Mouse (Mus musculus) 3134 (cell line): Measurements from ENCODE around the gene Snx27.
A peak's percentile ranks its signal among the peaks of the same experiment; 100 is the strongest.

Experiments
- DNase-seq: peaks from one replicate; pipeline ENCODE4 v3.0.0-alpha.2; 2011; ENCODE audit warnings: low spot score; ENCODE audit not compliant: insufficient read length; ENCODE audit errors: extremely low read depth

Snx27 gene

DNA sequence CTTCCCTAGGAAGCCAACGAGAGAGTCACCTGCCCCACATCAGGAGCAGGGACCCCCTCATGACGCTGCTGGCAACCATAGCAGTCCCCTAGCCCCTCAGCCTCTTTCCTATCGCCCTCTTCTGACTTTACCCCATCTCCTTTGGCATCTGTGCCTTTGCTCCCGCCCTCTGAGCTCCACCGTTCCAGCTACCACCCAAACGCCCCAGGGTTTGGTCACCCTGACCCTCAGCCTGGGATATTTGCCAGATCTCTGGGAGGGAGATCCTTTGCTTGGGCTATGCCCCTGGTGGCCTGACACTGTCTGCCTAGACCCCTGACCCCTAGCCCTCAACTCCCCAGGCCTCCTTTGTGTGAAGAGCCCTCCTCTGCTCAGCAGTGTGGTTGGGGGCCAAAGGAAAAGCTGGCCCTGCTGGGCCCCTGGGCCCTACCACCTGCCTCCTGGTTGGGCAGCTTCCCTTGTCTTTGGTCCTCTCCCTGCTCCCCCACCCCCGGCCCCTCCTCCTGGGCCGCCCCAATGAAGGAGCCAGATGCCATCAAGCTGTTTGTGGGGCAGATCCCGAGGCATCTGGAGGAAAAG is 103.8 kb downstream of the Snx27 start:
- no peak for DNase-seq

DNA sequence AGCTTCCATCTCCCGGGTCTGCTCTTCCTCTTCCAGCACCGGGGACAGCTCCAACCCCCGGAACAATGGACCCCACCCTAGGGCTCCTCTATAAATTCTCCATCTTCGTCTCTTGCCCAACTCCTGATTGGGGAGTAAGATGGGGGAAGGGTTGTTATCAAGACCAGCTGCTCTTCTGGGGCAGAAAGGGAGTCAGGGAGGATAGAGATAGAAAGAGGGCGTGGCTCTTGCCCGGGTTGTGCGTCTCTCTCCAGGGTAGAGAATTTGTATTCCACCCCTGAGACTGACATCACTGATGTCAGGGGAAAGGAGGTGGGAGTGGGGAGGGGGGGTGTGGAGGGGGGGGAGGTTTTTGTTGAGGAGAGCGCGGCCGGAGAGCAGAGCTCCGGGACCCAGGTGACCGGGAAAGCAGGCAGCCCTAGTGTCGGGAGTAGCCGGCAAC is 104.5 kb downstream of the Snx27 start, which contains the start of gene Celf3:
Celf3 (plus strand) TSS at position 315 of the 442 bp plus-strand sequence.
- DNase-seq: no peak

DNA sequence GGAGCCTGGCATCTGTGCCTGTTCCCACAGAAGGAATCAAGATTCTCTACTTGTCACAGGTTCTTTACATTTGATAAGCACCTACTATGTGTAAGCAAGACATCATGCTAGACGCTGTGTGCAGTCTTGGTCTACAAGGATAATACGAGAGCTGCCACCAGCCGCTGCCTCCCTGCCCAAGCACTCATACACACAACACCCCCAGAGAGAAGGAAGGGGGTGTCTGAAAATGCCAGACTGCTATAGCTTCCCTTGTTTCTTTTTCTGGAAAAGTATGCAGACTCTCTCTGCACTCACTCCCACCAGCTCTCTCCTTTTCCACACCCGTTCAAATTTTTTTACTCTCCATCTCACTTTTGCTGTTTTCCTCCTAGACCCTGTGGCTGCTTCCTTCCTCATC is 105.1 kb downstream of the Snx27 start:
- DNase-seq: no peak

DNA sequence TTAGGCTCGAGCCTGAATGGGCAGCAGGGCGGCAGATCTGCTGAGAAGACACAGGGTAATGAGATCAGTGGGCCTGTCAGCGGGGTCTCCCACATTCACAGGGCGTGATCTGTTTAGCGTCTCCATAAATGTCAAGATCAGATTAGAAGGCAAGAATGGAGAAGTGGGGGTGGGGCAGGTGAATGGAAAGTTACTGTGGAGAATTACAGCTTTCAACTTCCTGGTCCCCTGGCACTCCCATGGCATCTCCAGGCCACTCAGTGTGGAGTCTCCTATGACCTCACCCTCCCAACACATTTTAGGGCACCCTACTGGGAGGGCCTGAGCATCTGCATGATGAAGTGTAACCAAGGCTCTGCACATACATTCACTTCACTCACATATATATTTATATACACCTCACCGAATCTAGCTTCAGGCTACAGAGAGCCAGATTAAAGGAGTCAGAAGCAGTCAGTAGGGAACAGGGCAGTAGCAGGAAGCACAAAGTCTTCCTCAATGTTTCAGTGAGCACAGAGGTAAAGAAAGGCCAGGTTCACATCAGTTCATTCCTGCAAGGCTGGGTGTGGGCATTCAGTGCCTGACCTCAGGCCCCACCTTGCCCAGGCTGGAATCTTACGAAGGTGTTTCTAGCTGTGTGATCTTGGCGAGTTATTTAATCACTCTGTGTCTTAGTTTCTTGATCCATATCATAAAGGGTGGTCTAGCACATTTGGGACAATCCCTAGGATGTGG is 106.0 kb downstream of the Snx27 start:
- DNase-seq: no peak

DNA sequence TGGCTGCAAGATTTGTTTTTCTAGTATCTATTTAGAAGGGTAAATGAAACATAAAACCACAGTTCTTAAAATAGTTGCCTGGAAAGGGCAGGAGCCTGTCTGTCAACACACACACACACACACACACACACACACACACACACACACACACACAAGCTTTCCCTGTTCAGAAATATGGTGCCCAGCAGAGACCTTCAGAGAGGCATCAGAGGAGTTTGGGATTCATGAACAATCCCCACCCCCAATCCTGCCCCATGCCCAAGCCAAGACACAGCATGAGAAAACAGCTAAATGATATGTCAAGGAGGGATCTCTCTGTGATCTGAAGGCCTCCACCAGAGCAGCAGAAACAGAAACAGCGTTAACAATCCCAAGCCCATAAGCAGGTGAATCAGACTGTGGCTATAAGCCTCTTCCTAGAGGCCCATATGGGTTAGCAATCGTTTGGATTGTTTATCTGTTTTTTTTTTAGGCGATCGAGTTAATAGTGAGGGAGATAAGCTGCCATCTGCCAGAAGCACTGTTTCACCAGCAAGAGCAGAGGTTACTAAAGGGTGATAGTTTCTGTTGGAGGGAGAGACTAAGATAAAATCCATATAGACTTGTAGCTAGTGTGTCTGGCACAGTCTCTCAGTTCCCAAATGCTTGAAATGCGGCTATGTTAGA is 108.8 kb downstream of the Snx27 start:
- DNase-seq: no peak

DNA sequence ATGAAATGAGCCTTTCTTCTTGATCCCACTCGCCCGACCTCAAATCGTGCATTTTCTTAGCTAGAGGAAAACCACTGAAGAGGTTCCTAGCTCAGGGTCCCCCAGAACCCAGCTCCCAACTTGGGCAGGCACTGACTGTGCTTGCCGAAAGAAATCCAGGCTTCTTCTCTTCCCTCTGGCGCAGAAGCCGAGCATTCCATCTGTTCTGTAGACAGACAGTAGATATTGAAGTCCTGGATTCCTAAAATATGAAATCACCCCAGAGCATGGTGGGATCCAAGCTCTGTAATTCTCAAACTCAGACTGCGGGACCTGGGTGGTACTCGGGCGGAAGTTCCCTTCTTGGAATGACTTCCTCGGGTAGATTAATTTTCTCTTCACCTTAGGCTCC is 109.4 kb downstream of the Snx27 start:
- no peak for DNase-seq

DNA sequence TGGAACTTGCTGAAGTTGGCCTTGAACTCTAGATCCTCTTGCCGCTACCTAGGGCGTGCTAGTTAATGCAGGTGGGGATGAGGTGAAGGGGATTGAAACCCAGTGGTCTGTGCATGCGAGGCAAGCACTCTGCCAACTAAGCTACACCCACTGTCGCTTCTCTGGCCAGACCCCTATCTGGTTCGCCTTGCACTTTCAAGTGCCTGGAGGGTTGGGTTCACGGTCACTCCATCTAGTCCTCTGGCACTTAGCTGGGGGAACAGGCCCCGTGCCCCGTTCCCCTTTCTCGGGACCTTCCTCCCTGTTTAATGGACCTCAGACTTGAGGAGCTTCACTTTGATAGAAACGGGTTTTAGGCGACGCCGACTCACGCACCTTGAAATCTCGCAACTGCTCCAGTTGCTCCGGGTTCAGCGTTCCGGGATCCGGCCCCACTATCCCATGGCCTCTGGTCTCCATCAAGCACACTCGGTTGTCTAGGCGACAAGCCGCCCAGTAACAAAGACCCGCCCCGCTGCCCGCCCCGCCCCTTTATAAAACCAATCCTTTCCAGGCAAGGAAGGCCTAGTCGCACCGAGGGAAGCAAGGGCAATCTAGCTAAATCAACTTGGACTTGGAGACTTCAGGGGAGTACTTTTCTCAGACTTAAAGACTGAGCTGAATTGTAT is 109.9 kb downstream of the Snx27 start:
- DNase-seq: no peak

DNA sequence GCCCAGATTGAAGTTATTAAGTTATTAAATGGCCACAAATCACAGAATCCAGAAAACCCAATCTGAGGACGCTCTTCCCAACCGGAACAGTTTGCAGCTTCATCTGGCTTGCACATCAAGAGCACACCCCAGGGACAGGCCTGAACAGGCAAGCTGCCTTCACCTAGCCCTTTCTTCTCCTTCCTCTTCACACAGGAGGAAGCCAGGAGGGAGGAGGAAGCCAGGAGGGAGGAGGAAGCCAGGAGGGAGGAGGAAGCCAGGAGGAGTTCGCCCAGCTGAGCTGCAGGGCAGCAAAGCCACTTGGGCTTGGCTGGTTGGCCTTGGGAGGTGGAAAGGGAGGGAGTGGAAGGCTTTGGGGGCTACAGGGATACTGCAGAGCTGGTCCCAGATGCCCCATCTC is 113.6 kb downstream of the Snx27 start:
- no peak for DNase-seq

DNA sequence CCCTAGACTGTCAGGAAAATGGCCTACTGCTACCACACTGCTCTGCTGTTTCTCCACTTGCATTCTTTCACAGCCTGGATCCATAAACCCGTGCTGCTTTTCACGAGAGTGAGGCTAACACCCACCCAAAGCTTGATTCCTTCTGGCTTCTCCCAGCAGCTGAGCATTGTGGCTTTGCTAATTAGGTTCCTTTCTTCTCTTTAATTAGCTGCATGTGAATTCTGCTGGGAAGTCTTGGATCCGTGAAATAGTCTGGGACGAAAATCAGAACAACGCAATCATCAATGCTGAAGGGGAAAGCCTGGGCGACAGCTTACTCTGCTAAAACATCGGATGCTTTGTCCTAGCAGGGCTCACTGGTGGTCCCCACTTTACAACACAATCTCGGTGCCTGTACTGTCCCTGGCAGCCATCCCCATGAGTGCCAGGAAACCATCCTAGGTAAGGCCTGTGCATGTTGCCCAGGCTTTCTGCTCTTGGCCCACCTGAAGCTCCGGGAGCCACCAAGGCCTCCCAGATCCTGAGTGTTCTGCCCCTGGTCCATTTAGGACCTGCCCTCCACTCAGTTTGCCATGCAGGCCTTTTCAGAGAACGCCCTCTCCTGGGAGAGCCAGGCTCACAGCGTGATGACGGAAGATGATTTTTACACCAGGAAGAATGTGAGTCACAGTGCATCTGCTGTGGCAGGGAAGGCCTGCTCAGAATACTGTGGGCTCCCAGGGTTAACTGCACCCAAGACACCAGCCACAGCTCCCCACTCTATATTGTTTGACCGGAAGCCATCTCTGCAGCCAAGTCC is 116.7 kb downstream of the Snx27 start:
- no peak for DNase-seq

DNA sequence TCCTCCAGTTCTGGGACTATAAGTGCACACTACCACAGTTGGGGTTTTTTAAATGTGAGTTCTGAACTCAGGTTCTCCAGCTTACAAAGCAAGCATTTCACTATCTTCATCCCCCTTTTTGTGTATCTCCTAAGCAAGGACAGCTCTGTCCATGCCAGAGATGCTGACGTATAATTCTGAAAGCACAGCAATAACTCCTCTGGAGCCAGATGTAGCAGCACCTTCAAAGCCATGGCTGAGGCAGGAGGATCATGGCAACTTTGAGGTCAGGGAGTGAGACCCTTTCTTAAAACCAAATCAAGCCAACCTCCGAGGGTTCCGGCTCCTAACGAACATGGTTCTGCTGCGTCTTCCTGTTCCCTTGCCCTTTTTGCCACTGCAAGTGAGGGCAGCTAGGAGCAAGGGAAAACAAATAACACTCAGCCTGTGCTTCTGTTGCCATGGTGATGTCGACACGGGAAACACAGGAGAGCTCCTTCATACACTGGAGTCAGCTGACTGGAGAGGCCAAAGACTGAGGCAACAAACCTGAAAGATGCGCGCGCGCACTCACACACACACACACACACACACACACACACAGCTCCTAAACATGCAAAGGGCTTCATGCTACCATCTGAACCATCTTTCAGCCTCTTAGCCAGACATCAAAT is 118.5 kb downstream of the Snx27 start:
- DNase-seq: no peak

DNA sequence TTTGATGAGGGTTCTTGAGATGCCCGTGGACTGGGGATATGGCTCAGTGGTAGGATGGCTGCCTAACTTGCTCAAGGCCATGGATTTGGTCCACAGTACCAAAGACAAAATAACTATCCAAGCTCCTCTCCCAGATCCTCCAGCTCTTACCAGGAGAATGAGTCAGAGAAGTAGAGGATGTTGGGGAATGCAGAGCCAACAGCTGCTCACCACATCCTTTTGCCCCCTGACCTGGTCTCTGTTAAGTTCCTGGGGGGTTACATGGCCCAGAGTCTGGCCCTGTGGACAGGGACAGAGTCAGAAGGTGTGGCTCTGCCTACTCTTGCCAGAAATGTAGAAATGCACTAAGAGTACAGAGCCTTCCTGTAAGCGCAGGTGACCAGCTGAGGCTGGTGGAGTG is 122.7 kb downstream of the Snx27 start:
- DNase-seq: peak; percentile 77

DNA sequence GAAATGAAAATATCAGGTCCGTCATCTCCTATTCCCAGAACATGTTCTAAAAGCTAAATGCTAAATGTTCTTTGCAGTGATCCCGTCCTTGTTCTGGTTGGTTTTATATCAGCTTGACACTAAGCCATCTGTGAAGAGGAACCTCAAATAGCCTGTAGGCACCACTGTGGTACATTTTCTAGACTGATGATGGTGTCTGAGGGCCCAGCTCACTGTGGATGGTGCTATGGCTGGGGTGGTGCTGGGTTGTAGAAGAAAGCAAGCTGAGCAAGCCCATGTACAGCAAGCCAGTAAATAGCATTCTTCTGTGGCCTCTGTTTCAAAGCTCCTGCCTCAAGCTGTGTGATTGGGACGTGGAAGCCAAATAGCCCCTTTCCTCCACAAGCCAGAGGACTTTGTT is 125.5 kb downstream of the Snx27 start:
- DNase-seq: no peak

DNA sequence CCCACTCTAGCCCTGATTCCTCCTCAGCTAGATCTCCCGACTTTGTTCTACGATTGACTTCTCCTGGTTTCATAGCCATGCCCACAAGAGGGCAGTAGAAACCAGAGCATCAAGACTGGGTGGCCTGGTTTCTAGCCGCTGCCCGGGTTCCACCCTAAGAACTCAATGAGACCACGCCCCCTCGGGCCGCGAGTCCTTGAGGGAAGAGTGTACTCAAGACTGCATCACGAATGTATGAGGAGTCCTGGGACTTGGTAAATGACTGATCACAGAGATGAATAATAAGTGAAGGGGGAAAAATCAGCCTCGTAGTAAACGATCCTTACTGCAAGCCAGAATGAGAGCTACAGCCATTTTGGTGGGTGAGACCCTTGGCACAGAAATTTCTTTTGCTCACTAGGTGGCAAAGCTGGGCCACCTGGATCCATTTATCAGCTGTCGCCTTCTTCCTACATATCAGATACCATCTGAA is 126.0 kb downstream of the Snx27 start:
- peak; percentile 69 for DNase-seq

DNA sequence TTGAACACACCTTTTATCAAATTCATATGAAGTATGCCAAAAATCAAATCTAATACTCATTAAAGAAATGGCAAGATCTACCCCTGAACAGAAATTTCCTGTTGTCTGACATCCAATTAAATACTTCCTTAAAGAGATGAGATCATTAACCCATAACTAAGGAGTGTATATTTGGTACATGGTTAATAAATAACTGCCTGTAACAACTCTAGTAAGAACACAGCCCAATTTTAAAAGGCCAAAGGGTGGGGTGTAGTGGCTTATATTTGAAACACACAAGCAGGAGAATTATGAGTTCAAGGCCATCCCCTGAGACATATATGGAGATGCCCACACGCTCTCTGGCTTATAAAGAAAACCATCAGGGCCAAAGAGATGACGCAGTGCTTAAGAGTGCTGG is 133.1 kb downstream of the Snx27 start:
- no peak for DNase-seq
